Mouse (Mus musculus) erythroblast, adult 5-6 weeks (primary cell): Measurements from ENCODE around the gene Micu1. TPM values are rescaled to one million over a fixed set of nuclear protein-coding genes. Genes with fewer than 3 reads are reported as not detected.
"Not testable (repeated sequence)": the region's sequence is repeated elsewhere in the genome, so short reads cannot be mapped to it uniquely, and the experiment has no call there.

ENCODE experiments used
- ATAC-seq: replicated peaks from 2 replicates; pipeline ENCODE4 v1.8.0; 2016; ENCODE audit warnings: moderate number of reproducible peaks, mild to moderate bottlenecking, moderate TSS enrichment, inconsistent platforms; ENCODE audit not compliant: poor library complexity, low FRiP score, severe bottlenecking
- total RNA-seq, 2 experiments: library from RNA; stranded (forward) in 1 of 2; stranded (reverse) in 1 of 2; fragments of 150-400 nt in 1 of 2; fragments of 200-764, 138-1000 nt in 1 of 2; gene quantifications; 2 replicates each; pipeline versions ENCODE4 v1.2.3 to v1.2.4; 2015 to 2017; ENCODE audit warnings: low replicate concordance in 2 of 2

Gene Micu1
- total RNA-seq (2015; ENCODE audit: low replicate concordance) (51.8 and 62.8 TPM in 2 replicates), total RNA-seq (2017; ENCODE audit: low replicate concordance) (59.9 and 77.1 TPM in 2 replicates)

GRCm38 (mm10) chr10:59702207-59703032, at the start of gene Micu1:
TSS of gene Micu1 (plus strand) at chr10:59702477.
- ATAC-seq, result peak; percentile 96

GRCm38 (mm10) chr10:59656799-59657198, 45.5 kb upstream of the Micu1 start:
- no peak for ATAC-seq

- no peak for ATAC-seq
Measured at GRCm38 (mm10) chr10:59664765-59665164, 37.5 kb upstream of the Micu1 start.

GRCm38 (mm10) chr10:59665503-59666291, 36.6 kb upstream of the Micu1 start:
- ATAC-seq, result no peak

- no peak for ATAC-seq
Measured at GRCm38 (mm10) chr10:59667377-59667776, 34.9 kb upstream of the Micu1 start.

- ATAC-seq, result no peak
Measured at GRCm38 (mm10) chr10:59668491-59668890, 33.8 kb upstream of the Micu1 start.

GRCm38 (mm10) chr10:59677836-59678235, 24.4 kb upstream of the Micu1 start:
- no peak for ATAC-seq

- no peak for ATAC-seq
Measured at GRCm38 (mm10) chr10:59679189-59679588, 23.1 kb upstream of the Micu1 start.

- ATAC-seq, result not testable (repeated sequence)
Measured at GRCm38 (mm10) chr10:59685586-59685985, 16.7 kb upstream of the Micu1 start.

GRCm38 (mm10) chr10:59687126-59687525, 15.2 kb upstream of the Micu1 start:
- ATAC-seq, result no peak

- ATAC-seq, result no peak
Measured at GRCm38 (mm10) chr10:59689836-59690235, 12.4 kb upstream of the Micu1 start.

GRCm38 (mm10) chr10:59692441-59692840, 9.8 kb upstream of the Micu1 start:
- ATAC-seq, result no peak

- no peak for ATAC-seq
Measured at GRCm38 (mm10) chr10:59694104-59694503, 8.2 kb upstream of the Micu1 start.

GRCm38 (mm10) chr10:59699516-59699915, 2.8 kb upstream of the Micu1 start:
- ATAC-seq, result no peak

GRCm38 (mm10) chr10:59701805-59702204, 472 bp upstream of the Micu1 start:
- no peak for ATAC-seq

GRCm38 (mm10) chr10:59703060-59703760, 933 bp downstream of the Micu1 start:
- ATAC-seq, result peak; percentile 30; the same call in 1 of the 2 replicates

- ATAC-seq, result no peak
Measured at GRCm38 (mm10) chr10:59706991-59707546, 4.8 kb downstream of the Micu1 start.

GRCm38 (mm10) chr10:59707595-59707994, 5.3 kb downstream of the Micu1 start:
- no peak for ATAC-seq

- no peak for ATAC-seq
Measured at GRCm38 (mm10) chr10:59709281-59709680, 7.0 kb downstream of the Micu1 start.

- peak; percentile 57; the same call in 1 of the 2 replicates for ATAC-seq
Measured at GRCm38 (mm10) chr10:59710246-59710645, 8.0 kb downstream of the Micu1 start.
